Mouse (Mus musculus) monocyte, adult 2 months (primary cell): Measurements from ENCODE around the gene Timm44.
A peak's percentile ranks its signal among the peaks of the same experiment; 100 is the strongest.

Experiments used
- DNase-seq, 2 experiments: peaks; one replicate each; pipeline ENCODE4 v3.0.0; 2022; ENCODE audit warnings: low spot score in 2 of 2, low read depth in 1 of 2

The Timm44 gene

DNA sequence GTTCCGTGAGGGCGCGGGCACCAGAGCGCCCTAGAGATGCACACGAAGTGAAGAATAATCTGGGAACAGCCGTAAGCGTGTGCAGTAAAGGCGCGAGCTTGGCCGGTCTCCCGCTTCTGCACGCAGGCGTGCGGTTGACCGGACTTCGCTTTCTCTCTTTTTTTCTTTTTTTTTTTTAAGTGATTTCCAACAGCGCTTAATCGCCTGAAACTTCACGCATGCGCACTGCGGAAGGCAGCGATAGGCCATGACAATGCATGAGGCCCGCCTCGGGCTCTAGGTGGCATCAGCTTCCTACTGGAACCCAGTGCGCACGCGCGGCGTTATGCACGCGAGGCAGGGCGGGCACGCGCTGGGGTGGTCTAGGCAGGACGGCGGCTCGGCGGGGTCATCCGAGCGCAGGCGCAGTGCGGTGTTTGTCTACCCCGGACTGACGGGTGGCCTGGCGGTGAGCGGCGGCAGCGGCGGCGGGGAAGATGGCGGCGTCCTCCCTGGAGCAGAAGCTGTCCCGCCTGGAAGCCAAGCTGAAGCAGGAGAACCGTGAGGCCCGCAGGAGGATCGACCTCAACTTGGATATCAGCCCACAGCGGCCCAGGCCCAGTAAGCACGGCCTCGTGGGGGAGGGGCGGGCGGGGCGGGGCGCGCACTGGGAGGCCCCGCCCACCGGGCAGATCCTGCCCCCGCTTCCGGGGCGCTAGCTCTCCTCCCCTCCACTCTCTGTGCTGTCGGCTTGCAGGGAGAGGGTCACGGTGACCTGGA lies 37.1 kb downstream of the Timm44 start, which contains the start of the genes Map2k7 and Gm49320:
Gene Map2k7, plus strand, starts transcription at position 307 of the 759 bp plus-strand sequence.
Gene Gm49320, plus strand, starts transcription at position 432 of the 759 bp plus-strand sequence.
- peak; percentile 96 to 98 for DNase-seq

GRCm38 (mm10) chr8:4237814-4238433 lies 37.8 kb downstream of the Timm44 start:
- DNase-seq, result no peak

DNA sequence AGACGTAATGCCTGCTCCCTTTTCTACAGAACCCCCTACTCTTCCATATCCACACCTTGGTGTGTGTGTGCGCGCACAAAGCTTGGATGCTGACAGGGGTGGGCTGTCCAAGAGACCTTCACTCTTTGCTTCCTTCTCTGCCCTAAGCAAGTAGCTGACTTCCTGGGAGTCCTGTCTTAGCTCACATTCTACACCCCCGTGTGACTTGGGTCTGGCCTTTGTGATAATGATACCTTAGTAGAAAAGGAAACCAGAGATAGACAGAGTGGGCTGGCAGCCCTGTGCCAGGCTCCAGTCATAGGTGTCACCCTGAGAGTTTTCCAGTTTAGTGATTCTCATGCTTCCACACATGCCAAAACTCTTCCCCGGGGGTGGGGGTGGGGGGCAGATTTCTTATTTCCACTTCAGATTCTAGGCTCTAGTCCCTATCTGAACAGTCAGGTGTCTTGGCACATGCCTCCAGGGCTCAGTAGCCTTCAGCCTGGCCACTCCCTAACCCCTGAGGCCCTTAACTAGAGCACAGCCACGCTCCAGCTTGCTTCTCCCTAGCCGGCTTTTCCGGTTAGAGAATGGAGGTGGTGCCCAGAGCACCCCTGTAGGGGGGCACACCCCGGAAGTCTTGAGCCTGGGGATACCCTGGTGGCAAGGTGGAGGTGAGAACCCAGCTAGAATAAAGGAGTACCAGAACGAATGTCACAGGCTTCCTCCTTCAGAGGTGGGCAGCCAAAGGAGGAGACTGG lies 44.9 kb downstream of the Timm44 start:
- DNase-seq, result no peak

- DNase-seq, result no peak
Measured at GRCm38 (mm10) chr8:4229784-4230183, 45.9 kb downstream of the Timm44 start.

DNA sequence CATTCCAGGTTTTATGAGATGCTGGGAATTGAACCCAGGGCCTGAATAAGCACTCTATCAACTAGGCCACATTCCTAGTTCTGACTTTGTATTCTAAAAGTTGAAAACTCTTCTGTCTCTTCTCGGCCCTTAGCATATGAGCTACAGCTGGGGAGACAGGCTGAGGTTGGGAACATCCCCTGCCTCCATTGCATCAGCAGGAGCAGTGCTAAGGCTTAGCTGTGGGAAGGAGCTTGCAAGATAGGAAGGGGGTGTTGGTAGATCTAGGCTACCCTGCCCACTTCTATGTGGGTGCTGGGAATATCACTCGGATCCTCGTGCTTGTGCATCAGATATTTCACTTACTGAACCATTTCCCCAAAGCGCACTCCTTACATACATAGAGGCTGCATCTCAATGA lies 47.8 kb downstream of the Timm44 start:
- no peak for DNase-seq

DNA sequence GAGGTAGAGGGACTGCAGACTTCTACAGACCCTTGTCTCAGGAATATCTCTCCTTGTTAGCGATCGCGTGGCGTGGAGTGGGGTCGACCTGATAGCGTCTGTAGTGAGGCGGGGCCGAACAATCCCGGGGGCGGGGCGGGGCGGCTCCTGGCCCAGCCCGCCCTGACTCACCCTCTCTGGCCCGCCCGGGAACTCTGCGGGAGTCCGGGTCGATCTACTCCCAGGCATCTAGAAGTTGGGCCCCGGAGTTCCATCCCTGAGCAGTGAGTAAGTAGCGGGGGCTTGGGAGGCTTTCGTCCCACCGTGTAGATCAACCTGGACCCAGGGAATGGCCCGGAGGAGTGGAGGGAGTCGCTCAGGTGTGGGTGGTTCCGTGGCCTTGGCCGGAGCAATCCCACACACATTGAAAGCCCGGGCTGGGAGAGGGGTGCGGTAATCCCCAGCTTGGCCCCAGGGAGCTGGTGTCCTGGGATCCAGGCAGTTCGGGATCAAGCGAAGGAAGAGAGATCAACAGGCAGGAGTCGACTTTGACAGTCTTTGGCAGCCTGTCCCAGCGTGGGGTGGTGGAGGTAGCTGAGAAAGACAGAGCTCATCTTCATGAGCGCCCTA lies 48.9 kb downstream of the Timm44 start, which contains the start of gene Lrrc8e:
Gene Lrrc8e, plus strand, starts transcription at position 89 of the 609 bp plus-strand sequence.
- DNase-seq, result no peak

DNA sequence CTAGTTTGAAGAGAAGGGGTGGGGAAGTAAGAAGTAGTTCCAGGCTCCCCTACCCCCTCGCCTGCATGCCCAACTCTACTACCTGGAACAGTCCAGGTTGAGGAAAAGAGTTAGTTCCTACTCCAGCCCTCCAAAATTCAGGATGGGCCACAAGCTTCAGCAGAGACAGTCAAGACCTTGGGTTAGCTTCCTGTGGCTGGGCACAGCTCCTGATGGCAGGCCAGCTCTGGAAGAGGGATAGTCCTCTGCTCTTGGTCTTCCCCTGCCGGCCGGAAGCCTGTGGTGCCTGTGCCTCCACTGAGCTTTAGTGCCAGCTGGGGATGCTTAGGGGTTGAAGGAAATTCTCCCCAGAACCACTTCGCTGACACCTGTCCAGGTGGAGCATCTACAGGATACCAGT lies 49.4 kb downstream of the Timm44 start:
- DNase-seq, result no peak

DNA sequence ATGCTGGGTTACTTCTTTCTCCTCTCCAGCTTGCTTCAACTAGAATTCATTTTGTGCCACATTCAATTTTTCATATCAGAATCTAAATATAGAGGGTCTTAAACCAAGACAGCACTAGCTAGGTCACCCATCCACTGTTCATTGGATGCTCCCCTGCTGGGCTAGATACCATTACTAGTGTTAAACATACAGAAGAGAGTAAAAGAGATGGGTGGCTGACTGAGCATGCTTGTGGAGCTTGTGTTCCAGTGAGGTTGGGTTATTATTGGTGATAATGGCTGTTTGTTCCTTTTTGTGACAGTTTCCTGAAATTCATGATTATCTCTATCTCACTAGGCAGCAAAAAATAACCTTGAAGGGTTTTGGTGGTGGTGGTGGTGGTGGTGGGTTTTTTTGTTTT lies 53.7 kb downstream of the Timm44 start:
- no peak for DNase-seq

- no peak for DNase-seq
Measured at GRCm38 (mm10) chr8:4219617-4220016, 56.1 kb downstream of the Timm44 start.

GRCm38 (mm10) chr8:4216791-4217621 lies 58.7 kb downstream of the Timm44 start, which contains the start of gene Prr36:
Gene Prr36 (minus strand): TSS chr8:4217459.
- DNase-seq, result no peak

GRCm38 (mm10) chr8:4216296-4216695 lies 59.4 kb downstream of the Timm44 start:
- no peak for DNase-seq

DNA sequence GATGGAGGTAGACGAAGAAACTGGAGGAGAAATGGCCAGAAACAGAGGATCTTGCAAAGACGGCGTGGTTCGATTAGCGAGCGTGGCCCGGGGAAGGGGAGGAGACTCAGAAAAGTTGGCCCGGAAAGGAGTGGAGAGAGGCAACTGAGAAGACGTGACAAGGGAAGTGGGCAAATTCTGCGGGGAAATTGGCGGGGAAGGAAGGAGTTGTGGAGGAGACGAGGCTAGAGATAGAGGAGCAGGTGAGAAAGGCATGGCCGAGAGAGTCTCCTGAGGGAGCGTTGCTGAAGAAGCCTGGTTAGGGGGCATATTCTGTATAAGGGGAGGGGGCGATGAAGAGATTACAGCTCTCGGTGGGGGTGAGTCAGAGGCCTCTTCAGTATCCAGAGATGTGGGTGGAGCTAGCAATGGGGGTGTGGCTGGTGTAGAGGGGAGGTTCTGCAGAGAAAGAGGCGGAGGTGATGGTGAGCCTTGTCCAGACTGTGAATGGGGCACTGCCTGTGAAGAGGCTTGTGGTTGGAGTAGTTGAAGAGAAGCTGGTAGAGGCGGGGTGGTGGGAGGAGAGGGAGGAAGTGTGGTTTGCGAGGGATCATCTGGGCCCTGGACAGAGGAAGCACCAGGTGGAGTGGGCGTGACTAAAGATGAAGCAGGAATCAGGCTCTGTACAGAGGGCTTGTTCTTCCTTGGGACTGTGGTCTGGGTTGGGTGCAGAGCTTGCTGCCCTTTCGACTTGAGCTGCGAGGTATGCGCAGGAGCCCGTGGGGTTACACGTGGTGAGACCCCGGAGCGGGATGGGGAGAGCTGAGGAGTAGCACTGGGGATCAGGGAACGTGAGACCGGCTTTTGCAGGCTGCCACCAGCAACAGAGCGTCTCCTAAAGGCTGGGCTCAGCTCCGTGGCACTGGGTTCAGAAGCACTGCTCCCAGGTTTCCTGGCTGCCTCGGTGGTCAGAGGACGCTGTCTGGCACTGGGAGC lies 61.4 kb downstream of the Timm44 start:
- peak; percentile 17 to 36 for DNase-seq

DNA sequence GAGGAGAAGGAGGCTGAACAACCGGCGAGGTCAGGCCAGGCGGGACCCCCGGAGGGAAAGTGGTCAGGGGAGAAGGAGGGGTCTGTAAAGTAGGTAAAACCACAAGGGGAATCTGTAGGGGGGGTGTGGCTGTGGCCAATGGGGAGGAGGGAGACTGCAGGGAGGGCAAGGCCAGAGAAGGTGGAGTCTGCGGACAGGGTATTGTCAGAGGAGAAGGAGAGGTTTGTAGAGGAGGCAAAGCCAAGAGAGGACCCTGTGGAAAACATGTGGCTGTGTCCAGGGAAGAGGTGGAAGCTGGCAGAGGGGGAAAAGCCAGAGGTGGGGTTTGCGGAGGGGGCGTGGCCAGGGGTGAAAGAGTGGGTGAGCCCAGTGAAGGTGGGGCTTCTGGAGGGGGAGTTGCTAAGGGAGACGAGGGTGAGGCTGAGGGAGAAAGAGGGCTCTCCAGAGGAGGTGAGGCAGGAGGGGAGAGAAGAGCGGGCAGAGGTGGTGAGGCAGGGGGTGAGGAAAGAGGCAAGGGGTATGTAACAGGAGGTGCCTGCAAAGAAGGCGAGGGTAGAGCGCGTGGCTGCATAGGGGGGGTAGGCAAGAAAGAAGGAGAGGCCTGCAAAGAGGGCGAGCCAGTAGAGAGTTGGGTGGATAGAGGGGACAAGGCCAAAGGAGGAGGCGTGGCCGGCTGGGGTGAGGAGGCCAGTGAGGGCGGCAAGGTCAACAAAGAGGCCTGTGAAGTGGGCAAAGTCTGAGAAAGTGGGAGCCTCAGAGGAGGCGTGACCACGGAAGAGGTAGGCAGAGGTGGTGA lies 62.3 kb downstream of the Timm44 start:
- no peak for DNase-seq

DNA sequence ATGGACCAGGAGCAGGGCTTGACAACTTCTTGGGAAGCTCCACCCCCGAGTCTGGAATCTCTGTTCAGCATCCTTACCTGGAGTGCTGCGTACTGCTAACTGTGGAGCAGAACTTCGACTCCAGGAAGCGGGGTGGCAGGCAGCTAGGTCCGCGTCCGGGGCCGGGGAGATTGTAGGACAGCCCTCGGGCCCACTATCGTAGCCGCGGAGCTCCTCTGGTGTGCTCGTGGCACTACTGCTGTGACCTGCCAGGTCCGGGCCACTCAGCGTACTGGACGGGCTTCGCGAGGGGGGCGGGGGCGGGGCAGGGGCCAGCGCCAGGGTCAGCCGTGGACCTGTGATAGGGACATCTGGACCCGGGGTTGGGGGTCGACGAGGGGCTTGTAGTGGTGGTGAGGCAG lies 62.9 kb downstream of the Timm44 start:
- no peak for DNase-seq

GRCm38 (mm10) chr8:4211097-4211496 lies 64.6 kb downstream of the Timm44 start:
- DNase-seq, result no peak
